Mouse (Mus musculus) liver, embryonic 14.5 days (tissue): ENCODE measurements around the gene Rfx2.

Experiments used
- CTCF ChIP-seq: IDR thresholded peaks from 2 replicates; pipeline ENCODE4 v1.5.1; 2016; ENCODE audit warnings: antibody characterized with exemption, low read depth, control low read depth
- EP300 ChIP-seq: IDR thresholded peaks from 2 replicates; pipeline ENCODE4 v1.6.1; 2016; ENCODE audit warnings: antibody characterized with exemption, low read depth

DNA sequence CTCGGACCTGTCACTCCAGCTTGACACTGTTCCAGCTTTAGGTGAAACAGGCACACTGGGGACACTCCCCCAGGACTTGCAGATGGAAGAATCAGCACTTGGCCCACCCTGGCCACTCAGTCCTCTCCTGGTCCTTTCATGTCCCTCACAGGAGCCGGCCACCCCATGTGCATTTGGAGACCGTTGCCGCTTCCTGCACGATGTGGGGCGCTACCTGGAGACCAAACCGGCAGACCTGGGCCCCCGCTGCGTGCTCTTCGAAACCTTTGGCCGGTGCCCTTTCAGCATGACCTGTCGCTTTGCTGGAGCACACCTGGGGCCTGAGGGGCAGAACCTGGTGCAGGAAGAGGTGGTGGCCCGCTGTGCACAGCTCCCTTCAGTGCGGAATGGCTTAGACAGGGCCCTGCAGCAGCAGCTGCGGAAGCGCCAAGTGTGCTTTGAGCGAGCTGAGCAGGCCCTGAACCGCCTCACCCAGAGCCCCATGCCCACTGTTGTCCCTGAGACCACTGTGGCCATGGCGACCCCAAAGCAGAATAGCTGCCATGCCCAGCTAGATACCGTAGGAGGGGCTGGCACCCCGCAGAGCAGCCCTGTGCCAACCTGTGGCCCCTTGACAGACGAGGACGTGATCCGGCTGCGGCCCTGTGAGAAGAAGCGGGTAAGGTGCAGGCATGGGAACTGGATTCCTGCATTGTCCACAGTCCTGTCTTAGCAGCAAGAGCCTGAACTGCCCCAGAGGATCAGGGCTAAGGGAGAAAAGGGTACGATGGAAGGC, 64.0 kb downstream of the Rfx2 start:
- TF ChIP-seq CTCF: no peak
- no peak for TF ChIP-seq EP300
